Mouse (Mus musculus): ENCODE measurements around the gene Serpinb6b.

GRCm38 (mm10) chr13:32963990-32964753 is 837 bp upstream of the Serpinb6b start:
- TF ChIP-seq CTCF (conservative IDR thresholded peaks at IDR 0.05; ENCODE audit: low read length) (no peak), NANOG (IDR thresholded peaks at IDR 0.05; ENCODE audit: borderline replicate concordance, low read length) (no peak)

All from E14TG2a.4 (cell line).